Mouse (Mus musculus) ES-Bruce4 (cell line): ENCODE results near the gene 9130023H24Rik. TPM values are rescaled to one million over a fixed set of nuclear protein-coding genes. Genes with fewer than 3 reads are reported as not detected.

ENCODE experiments used
- H3K27ac ChIP-seq: 2 replicates; pipeline ENCODE4 v1.5.1; 2012; ENCODE audit warnings: low read length, inconsistent platforms; ENCODE audit not compliant: insufficient read depth
- H3K27me3 ChIP-seq: 2 replicates; pipeline ENCODE4 v1.6.1; 2012; ENCODE audit warnings: mild to moderate bottlenecking, low read length, inconsistent platforms; ENCODE audit not compliant: control insufficient read depth, poor library complexity, insufficient read depth, severe bottlenecking
- H3K36me3 ChIP-seq: 2 replicates; pipeline ENCODE4 v1.6.1; 2012; ENCODE audit warnings: inconsistent platforms, mild to moderate bottlenecking, low read length, moderate library complexity; ENCODE audit not compliant: control insufficient read depth, poor library complexity, insufficient read depth, severe bottlenecking
- H3K4me1 ChIP-seq: one replicate; pipeline ENCODE4 v1.8.1; 2011; ENCODE audit warnings: low read length; ENCODE audit not compliant: control insufficient read depth, insufficient read depth
- H3K4me3 ChIP-seq: 2 replicates; pipeline ENCODE4 v1.5.1; 2011; ENCODE audit warnings: low read depth, mild to moderate bottlenecking, low read length
- H3K9ac ChIP-seq: 2 replicates; pipeline ENCODE4 v1.6.1; 2012; ENCODE audit warnings: low read depth, mild to moderate bottlenecking, inconsistent platforms; ENCODE audit not compliant: poor library complexity, severe bottlenecking
- H3K9me3 ChIP-seq: replicated peaks from 2 replicates; pipeline ENCODE4 v1.6.1; 2012; ENCODE audit warnings: mild to moderate bottlenecking, low read length, inconsistent platforms; ENCODE audit not compliant: control insufficient read depth, poor library complexity, insufficient read depth, severe bottlenecking
- CTCF ChIP-seq: IDR thresholded peaks from one replicate; pipeline ENCODE4 v1.8.1; 2011; ENCODE audit warnings: low read depth, low read length
- EP300 ChIP-seq: IDR thresholded peaks from 2 replicates; pipeline ENCODE4 v1.6.1; 2011; ENCODE audit warnings: low read depth, low read length; ENCODE audit not compliant: insufficient read depth
- POLR2A ChIP-seq: IDR thresholded peaks from one replicate; pipeline ENCODE4 v1.8.1; 2011; ENCODE audit warnings: low read length; ENCODE audit not compliant: insufficient read depth
- polyA plus RNA-seq: library from polyadenylated mRNA; stranded (reverse); fragments of >200 nt; gene quantifications from 2 replicates; pipeline ENCODE4 v1.2.4, GENCODE M21; 2011; ENCODE audit warnings: low read depth; ENCODE audit not compliant: missing spikeins, insufficient read depth, insufficient read length

9130023H24Rik gene
- polyA plus RNA-seq, 1 experiment: 1.3 TPM

- Histone ChIP-seq H3K9ac (peak within 1 kb of the TSS; percentile 83), H3K27me3 (no peaks in the 10 kb centered on the region), H3K4me3 (peak within 1 kb of the TSS; percentile 83), H3K27ac (peak within 1 kb of the TSS; percentile 70), H3K36me3 (no peaks in the 10 kb centered on the region), H3K4me1 (peaks cover 5% of the 10 kb centered on the region), H3K9me3 (no peaks in the 10 kb centered on the region)
- TF ChIP-seq CTCF (peak; percentile 59), POLR2A (no peak), EP300 (no peak)
Observed at GRCm38 (mm10) chr7:128236856-128237592, 807 bp downstream of the 9130023H24Rik start, which contains the start of gene Armc5. Gene Armc5 (plus strand): TSS chr7:128237342.

DNA sequence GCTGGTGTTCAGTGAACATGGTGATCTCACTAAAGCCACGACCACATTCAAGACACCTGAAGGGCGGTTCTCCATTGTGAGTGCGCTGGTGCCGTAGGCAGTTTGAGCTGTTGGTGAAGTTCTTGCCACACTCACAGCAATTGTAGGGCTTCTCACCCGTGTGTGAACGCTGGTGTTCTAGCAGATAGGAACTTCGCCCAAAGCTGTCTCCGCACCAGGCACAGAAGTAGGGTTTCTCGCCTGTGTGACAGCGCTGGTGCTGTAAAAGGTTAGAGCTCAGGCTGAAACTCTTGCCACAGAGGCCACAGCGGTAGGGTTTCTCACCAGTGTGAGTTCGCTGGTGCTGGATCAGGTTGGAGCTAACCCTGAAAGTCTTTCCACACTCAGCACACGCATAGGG, 1.4 kb downstream of the 9130023H24Rik start:
- TF ChIP-seq EP300 (no peak), CTCF (no peak), POLR2A (no peak)
- H3K27ac ChIP-seq: no peak overlapping the region
- no peaks in the 10 kb centered on the region for H3K9me3 ChIP-seq
- peak overlapping the region; percentile 83 for H3K9ac ChIP-seq
- H3K4me3 ChIP-seq: peak overlapping the region; percentile 83
- no peaks in the 10 kb centered on the region for H3K27me3 ChIP-seq
- H3K4me1 ChIP-seq: peaks cover 5% of the 10 kb centered on the region
- H3K36me3 ChIP-seq: no peaks in the 10 kb centered on the region

- Histone ChIP-seq H3K9me3 (no peaks in the 10 kb centered on the region), H3K36me3 (no peaks in the 10 kb centered on the region), H3K4me1 (peaks cover 5% of the 10 kb centered on the region), H3K9ac (no peak overlapping the region), H3K27ac (no peak overlapping the region), H3K4me3 (no peak overlapping the region), H3K27me3 (no peaks in the 10 kb centered on the region)
- TF ChIP-seq POLR2A (no peak), CTCF (no peak), EP300 (no peak)
Observed at GRCm38 (mm10) chr7:128235481-128235880, 2.4 kb downstream of the 9130023H24Rik start.

DNA sequence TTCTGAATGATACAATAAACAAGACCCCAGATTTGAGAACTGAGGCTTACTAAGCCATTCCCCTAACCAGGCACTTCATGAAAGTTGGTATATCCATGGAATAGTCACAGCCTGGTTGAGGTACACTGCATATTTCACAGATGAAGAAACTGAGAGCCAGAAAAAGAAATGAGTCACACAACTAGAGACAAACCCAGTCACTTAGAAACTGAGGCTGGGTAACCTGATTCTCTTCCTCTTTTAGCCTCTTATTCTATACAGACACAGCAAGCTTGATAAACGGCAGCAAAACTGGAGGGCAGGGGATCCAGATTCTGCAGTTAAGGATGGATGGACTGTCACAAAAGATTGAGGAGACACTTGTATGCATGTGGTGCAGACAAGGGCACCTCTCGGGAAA, 3.0 kb downstream of the 9130023H24Rik start:
- Histone ChIP-seq H3K36me3 (no peaks in the 10 kb centered on the region), H3K9me3 (no peaks in the 10 kb centered on the region)
- TF ChIP-seq POLR2A (no peak), EP300 (no peak), CTCF (no peak)

GRCm38 (mm10) chr7:128231741-128232140, 6.1 kb downstream of the 9130023H24Rik start:
- Histone ChIP-seq H3K4me3 (no peak overlapping the region), H3K9me3 (no peaks in the 10 kb centered on the region), H3K36me3 (no peaks in the 10 kb centered on the region), H3K27me3 (no peaks in the 10 kb centered on the region), H3K9ac (no peak overlapping the region), H3K27ac (no peak overlapping the region), H3K4me1 (peaks cover 4% of the 10 kb centered on the region)
- TF ChIP-seq EP300 (0 out of 2 replicates have a peak, but pooled peaks have one; percentile 43), POLR2A (no peak)

More for the DNA sequence above, 3.0 kb downstream of the 9130023H24Rik start:
- H3K9ac ChIP-seq: no peak overlapping the region
- H3K27me3 ChIP-seq: no peaks in the 10 kb centered on the region
- peaks cover 5% of the 10 kb centered on the region for H3K4me1 ChIP-seq
- H3K4me3 ChIP-seq: no peak overlapping the region
- H3K27ac ChIP-seq: no peak overlapping the region

DNA sequence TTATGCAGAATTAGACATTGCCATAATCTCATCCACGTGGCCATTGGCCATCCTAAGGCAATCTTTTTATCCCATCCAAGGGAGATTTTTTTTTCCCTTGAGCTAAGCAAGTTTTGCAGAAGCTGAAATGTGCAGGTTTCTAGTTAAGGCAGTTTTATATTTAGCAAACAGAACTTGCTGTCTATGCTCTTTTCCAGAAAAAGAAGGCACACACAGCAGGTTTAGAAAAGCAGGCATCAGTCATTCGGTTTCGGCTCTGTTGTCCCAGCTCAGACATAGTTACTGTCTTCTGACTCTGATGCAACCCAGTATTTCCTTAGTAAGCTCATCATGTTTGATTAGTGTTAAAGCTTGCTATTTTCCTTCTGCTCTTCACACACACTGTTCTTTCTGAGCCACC, 16.9 kb downstream of the 9130023H24Rik start:
- Histone ChIP-seq H3K4me1 (no peaks in the 10 kb centered on the region), H3K9me3 (no peaks in the 10 kb centered on the region), H3K27me3 (no peaks in the 10 kb centered on the region), H3K4me3 (no peak overlapping the region), H3K27ac (no peak overlapping the region), H3K9ac (no peak overlapping the region), H3K36me3 (no peaks in the 10 kb centered on the region)
- TF ChIP-seq CTCF (no peak), EP300 (no peak), POLR2A (no peak)
